Mouse (Mus musculus): Measurements from ENCODE around the gene Tpp1. TPM values are rescaled to one million over a fixed set of nuclear protein-coding genes. Genes with fewer than 3 reads are reported as not detected.

The Tpp1 gene
- total RNA-seq (2021), result 10 to 100 TPM; 42.2 to 46.6 TPM

DNA sequence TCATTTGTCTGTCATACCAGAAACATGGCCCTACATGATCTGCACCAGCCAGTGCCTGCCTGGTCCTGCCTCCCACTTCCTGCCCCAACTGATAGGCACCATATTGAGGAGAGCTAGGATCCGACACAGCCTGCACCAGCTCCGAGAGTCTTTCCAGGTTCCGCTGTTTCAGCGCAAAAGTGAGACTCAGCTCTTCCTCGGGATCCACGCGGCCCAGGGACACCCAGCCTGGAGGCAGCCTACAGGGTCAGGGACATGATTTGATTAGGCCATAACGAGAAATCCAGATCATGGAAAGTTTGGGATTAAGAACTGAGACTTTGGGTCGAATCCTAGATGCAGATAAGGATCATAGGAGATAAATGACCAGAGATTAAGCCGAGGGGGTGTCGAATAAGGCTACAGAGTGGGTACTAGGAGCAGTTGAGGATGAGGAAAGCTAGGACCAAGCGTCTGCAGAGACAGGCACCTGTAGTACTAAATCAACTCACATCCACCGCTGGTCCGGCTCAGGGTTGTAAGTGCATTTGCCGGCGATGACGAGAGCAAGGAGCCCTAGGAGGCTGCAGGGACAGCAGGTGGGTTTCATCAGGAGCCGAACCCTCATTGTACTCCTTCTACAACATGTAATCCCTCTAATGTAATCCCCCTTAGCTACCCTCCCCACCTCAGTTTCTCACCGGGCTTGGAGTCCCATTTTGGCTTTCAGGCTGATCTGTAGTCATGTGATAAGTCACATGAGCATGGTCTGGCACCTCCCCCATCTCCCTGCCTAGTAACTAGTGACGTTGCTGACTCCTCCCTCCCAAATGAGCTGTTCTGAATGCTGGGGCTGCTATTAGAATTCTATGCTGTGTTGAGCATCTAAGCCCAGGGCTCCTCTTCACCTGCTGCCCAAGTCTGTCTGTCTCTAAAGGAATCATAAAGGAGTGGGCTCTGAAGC lies at the start of gene Tpp1:
Gene Tpp1 (minus strand): TSS at position 745 of the 943 bp plus-strand sequence.
- peak; percentile 94 to 95 for DNase-seq
- intact Hi-C loops (cut with DNase I), result no loop called here

DNA sequence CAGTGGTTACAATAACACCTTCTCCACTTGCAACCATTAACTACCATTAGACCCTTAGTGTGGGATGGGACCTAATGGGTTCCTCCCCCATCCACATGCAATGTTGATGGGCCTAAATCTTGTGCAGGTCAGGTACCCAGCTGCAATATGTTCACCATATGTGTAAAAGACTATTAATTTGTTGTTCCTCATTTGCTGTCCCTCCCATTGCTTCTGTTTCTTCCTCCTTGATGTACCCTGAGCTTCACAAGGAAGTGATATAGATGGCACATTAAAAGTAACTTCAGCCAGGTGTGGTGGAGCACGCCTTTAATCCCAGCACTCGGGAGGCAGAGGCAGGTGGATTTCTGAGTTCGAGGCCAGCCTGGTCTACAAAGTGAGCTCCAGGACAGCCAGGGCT lies 44.9 kb upstream of the Tpp1 start:
- DNase-seq, result no peak
- intact Hi-C loops (cut with DNase I), result no loop called here

DNA sequence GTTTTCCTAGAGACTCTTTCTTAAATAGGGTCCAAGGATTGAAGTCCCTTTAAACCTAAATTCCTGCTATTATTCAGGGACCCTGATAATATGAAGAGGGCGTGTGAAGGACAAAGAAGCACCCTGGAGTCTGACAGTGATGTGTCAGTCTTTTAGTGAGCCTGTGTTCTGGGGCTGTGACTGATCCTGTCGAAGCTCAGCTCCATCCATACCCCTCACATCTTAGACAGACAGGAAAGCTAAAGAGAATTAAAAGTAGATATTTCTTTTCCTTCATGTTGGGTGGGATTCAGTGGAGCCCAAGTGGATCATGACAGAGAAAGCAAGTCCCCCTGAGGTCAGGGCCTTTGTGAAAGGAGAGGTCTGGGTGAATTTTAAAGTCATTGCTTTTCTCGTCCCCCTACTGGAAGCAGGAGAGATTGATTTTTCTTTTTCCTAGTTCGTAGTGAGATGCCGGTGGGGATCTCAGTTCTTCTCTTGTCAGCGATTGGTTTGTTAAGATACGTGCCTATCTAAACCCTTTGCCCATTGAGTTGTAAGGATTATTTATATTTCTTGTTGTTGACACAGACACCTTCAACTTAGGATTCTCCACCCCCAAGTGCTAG lies 43.8 kb upstream of the Tpp1 start:
- intact Hi-C loops (cut with DNase I), result no loop called here
- no peak for DNase-seq

DNA sequence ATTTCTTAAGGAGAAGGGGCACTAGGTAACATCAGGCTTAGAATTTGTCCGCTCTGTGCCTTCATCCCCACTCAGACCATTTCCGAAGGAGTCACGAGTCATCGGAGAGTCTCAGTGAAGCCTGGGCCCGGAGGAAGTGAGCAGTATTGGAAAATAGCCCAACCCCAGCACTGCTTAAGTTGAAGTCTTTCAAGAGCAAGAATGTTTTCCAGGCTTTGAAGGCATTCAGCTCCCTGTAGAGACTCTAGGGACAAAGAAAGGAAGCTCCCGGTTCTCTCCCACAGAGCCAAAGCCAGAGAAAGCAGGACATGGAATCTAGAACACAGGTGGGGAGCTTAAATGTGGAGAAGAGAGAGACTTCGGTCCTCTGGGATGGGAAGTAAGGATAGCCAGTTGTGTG lies 41.7 kb upstream of the Tpp1 start:
- intact Hi-C loops (cut with DNase I), result loop anchor here (1.0 to 5.0 kb wide), 2 partner anchors 9 to 56 kb away; partner anchors contain the start of genes Ilk and Rrp8
- peak; percentile 51 to 57 for DNase-seq

DNA sequence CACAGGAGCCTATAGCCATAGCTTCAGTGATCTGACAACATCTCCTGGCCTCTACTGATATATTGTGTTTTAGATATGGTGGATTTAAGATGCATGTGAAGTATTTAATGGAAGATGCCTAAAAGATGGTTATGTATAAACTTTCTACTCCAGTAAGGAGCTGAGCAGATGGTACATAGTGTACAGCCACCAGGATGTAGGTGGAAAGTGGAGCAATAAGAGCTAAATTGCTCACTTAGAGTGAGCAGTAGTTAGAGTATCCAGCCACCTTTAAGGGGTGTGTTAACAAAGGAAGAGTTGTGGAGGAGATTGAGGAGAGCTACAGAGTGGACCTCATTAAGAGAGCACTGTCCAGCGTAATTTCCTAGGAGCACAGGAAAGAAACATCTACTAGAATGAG lies 39.1 kb upstream of the Tpp1 start:
- DNase-seq, result no peak
- intact Hi-C loops (cut with DNase I), result loop anchor here (5.0 kb wide), 1 partner anchor 54 kb away; the partner anchor contains the start of genes Ilk and Rrp8

DNA sequence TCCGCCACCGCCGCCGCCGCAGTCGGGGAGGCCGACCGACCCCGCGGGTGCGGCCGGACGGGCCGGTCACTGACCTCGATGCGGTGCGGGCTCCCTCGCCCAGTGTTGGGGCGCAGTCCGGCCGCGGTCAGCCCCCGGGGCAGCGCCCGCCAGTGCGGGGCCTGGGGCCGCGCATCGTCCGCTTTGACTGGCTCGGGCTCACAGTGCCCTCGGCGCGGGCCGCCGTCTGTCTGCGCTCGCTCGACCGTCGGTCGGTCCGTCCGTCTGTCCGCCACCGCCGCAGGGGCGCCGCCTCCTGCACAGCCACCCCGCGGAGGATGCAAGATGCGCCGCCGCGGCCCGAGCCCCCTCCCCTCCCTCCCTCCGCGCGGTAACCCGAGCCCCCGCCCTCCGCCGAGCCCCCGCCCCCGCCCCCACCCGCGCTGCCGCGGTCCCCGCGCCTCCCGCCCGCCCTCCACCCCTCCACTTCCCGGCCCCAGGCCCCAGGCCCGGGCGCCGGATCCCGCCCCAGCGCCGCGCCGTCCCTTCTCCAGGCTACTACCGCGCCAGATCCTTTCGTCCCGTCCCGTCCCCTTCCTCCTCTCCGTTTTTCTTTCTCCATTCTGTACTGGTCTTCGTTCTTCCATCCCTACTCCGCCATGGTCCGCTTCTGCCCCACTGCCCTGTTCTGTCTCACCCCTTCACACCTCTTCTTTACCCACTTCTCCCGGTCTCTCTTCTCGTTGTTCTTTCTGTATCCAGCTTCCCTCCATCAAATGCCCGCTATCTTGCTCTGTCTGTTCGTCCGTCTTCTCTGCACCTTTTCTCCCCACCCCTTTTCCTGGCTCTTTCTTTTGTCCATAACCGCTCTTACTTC lies 35.5 kb upstream of the Tpp1 start, which contains the start of gene Dchs1:
Gene Dchs1 (minus strand): TSS at position 370 of the 856 bp plus-strand sequence.
- DNase-seq, result peak; percentile 48
- intact Hi-C loops (cut with DNase I), result loop anchor here (2.0 kb wide), 1 partner anchor 13 kb away; no protein-coding TSS in a partner anchor

DNA sequence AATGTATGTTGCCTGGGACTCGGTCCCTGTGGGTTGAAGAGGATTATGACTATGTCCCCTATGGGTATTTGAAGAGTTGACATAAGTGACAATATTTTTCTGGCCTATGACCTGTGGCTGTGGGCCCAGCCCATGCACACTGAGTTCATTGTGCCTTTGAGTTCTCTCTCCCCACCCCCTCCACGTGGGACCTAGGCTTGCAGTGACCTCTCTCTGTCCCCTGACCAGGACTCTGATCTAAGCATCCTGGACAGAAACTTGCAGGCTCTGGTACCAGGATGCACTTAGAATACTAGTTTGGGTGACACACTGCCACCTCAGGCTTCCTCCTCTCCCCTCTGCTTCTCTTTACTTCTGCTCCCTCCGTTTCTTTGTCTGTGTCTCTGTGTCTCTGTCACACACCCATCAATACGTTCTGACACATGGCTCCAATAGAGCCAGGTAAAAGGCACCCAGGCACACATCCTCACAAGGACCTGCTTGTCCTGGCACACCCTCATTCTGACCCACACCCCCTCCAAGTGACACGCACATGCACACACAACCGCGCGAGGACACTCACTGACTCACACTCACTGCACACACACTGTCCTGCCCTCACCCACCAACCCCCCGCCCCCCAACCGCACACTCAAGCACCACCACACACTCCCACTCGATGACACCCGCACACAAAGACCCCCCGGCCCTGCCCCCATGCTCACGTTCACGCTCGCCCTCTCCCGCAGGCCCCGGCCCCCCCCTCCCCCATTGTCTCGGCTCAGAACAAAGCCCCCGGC lies 34.7 kb upstream of the Tpp1 start:
- no peak for DNase-seq
- intact Hi-C loops (cut with DNase I), result no loop called here

DNA sequence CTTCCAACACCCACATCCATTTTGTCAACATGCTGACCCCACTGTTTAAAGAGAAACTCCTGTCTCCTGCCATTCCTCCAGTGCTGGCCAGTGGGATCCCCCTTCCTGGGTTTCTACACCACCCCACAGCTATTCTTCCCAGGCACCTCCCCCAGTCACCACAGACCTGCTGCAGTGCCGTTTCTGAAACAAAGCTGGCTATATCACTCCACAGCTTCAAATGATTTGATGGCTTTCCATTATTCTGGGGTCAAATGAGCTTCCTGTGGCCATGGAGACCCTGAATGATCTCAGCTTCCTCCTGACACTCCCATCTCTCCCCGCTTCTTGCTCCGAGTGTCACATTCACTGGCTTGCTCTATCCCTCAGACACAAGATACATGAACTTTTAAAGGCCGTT lies 32.5 kb upstream of the Tpp1 start:
- no peak for DNase-seq
- intact Hi-C loops (cut with DNase I), result no loop called here

DNA sequence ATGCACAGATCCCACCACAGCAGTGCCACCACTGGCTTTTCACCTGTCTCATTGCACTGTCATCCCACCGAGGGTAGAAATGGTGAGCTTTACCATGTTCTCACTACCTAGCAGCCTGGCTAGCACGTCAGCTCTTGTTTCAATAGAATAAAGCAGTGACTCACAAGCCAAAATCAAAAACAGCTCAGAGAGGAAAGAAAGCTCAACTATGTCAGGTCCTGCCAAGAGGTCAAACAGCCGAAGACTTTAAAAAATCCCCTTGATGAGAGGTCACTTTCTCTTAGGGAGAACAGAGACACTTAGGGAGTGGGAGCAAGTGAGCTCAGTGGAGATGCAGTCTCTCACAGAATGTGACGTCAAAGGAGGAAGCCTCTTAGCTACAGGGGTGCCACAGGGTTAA lies 31.8 kb upstream of the Tpp1 start:
- no peak for DNase-seq
- intact Hi-C loops (cut with DNase I), result no loop called here

DNA sequence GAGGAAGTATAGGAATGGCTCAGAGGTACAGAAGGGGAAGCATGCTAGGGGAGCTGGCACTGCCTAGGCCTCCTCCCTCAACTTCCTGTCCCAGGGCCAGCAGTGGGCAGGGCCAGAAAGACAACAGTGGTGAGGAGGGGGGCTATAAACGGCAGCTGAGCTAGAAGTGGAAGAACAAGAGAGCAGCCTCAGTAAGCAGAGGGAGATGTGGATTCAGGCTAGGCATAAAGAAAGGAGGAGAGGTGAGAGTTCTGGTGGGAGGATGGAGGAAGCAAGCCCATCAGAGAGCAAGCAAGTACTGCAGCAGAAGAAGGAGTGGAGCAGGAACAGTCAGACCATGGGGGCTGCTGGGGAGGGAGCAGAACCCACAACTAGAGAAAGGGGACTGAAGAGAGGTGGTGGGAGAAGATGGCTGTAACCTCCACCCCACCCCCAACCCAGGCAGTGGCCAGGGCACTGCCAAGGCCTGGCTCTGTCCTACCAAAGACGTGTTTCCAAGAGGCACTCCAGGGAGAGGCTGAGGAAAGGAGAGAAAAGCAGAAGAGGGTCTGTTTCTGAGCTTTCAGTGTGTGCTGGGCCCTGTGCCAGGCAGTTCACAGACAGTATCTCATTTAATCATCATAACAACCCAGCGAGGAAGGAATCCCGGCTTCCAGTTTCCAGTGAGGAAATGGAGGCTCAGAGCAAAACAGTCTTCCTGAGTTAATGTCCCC lies 26.7 kb upstream of the Tpp1 start:
- DNase-seq, result peak; percentile 71 to 72
- intact Hi-C loops (cut with DNase I), result loop anchor here (2.0 kb wide), 2 partner anchors 30 to 40 kb away; no protein-coding TSS in a partner anchor

DNA sequence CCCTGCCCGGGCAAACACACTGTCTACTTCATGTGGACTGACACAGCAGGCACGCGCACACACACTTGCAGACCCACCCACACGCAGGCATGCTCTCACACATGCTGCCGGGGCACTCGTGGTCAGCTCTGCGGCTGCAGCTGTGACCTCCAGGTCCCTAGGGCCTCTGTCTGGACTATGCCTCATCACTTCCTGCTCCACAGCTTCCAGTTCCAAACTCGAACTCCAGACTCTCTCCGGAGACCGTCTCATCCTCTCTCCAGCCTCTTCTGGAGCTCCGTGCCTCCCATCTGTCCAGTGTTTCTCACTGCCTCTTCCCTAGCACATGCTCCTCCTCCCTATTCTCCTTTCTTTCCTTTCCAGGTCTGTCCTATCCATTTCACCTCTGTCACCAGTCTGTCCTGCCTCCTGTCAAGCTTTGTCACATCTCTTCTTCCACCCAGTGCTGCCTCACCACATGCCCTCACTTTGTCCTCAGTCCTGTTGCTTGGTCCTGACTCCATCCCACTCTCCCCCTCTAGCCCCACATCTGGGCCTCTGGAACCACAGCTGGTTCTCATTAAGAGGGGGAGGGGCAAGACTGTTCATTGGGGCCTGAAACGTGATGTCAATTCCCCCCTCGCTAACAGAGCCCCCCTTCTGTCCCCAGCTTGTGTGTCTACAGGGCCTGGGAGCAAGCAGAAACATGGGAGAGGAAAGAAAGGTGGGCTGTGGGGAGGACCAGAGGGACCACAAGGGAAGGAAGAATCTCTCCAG lies 25.9 kb upstream of the Tpp1 start:
- peak; percentile 83 to 84 for DNase-seq
- intact Hi-C loops (cut with DNase I), result loop anchor here (2.0 kb wide), 2 partner anchors 31 to 39 kb away; no protein-coding TSS in a partner anchor

DNA sequence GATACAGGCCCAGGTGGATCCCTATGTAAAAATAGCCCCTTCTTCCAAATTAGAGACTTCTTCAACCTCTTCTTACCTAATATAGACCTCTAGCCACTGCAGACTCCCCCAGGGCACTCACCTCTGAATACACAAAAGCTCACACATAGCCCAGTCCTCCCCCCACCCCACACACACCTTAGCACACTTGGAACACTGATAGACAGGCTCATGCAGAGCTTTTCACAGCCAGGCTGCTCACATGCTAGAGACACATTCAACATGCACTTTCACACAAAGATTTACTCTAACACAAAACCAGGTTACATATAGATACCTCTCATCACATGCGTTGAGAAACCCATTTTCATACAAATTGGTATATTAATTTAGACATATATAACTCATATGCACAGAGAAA lies 25.3 kb upstream of the Tpp1 start:
- intact Hi-C loops (cut with DNase I), result no loop called here
- DNase-seq, result no peak

DNA sequence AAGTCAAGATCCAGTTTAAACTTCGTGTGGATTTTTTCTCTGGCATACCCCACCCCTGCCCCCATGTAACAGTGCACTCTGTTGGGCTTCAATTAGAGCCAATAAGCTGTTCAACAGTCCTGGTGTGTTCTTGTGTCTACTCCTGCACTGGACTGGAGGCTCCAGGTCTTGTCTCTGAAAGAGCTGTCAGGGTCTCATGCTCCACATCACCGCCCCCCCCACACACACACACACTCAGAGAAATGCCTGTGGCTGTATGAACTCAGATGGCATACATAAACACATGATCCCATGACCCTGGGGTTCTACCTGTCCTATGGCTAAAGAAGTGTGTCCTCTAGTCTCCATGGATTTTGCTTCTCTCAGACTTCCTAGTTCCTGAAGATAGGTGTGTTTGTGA lies 24.0 kb upstream of the Tpp1 start:
- DNase-seq, result no peak
- intact Hi-C loops (cut with DNase I), result no loop called here

DNA sequence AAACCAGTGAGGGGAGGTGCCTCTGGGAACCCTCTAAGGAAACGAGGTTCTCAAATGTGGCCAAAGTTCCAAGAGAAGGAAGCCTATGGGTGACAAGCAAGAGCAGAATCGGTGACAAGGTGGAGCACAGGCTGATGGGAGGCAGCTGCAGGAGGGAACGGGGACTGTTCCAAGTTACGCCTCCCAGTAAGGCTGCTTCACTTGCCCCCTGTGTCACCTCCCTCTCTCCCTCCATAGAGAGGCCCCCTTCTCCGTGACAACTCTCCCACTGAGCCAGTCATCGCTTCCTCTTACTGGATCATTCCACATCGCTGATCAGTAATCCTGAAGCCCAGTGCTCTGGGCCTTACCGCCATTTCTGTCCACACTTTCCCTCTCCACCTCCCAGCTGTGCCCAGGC lies 22.6 kb upstream of the Tpp1 start:
- DNase-seq, result peak; percentile 43 to 48
- intact Hi-C loops (cut with DNase I), result loop anchor here (2.0 kb wide), 1 partner anchor 14 kb away; no protein-coding TSS in a partner anchor

DNA sequence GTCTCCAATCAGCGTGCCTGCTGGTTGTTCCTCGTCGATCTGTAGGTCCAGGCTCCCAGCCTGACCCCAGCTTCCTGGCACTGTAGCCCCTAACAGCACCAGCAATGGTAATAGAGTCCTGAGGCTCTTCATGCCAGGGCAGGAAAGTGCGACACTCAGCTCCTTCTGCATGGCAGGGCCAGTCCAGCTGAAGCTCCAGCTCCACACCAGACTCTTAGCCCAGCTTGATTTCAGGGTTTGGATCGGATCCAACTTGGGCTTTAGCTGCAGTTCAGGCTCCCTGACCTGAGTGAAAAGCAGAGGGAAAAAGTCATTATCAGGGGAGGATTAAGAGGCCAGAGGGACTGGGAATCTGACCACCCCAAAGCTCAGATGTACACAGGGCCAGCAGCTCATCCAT lies 21.0 kb upstream of the Tpp1 start:
- no peak for DNase-seq
- intact Hi-C loops (cut with DNase I), result no loop called here

DNA sequence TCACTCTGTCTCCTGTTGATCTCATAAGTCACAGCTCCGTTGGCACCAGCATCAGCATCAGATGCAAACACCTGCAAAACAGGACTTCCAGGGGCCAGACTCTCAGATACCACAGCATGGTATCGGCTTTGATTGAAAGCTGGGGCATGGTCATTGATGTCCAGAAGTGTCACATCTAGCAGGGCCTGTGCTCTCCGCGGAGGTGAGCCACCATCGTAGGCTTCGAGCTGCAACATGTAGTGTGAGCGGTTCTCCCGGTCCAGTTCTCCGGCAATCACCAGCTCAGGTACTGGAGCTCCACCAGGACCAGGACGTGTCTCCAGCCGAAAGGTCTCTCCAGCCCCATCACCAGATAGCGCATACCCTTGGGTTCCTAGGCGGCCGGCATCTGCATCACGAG lies 20.3 kb upstream of the Tpp1 start:
- intact Hi-C loops (cut with DNase I), result no loop called here

DNA sequence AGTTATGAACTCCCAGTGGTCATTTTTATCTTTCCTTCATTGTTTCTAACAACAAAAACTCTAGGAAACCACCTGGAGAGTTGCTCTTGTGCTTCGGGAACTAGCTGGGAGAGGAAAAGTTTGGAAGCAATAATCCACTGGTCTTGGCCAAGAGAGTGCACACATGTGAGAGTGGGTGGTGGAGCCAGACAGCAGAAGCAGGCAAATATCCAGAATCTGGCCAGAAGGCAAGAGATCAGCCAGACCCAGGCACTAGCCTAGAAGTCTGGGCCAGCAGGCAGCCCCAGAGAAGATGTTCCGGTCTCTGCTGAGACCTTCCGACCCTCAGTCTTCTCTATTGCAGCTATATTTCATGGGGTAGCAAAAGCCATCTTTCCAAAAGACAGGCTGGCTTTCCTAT lies 17.9 kb upstream of the Tpp1 start:
- intact Hi-C loops (cut with DNase I), result no loop called here
- DNase-seq, result peak; percentile 44 to 46

More for the DNA sequence above, 20.3 kb upstream of the Tpp1 start:
- DNase-seq, result no peak

DNA sequence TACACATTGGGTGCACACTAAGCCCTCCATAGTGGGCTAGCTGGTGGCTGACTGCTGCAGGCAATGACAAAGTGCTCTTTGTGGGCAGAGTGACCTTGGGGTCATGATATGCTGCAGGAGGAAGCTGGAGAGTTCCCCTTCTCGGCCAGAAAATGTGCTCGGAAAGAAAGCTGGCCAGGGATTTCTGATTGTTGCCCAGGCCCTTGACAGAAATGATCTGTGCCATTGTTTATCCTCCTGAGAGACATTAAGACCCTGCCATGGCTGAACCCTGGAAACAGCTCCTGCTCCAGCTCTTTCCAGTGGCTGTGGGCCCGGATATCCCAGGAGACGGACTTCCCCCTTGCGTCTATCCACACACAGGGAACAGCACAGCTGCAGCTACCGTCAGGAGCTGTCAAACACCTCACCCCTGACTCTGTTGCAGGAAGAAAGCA lies 15.7 kb upstream of the Tpp1 start:
- DNase-seq, result peak in 1 of 2 experiments; percentile 31
- intact Hi-C loops (cut with DNase I), result loop anchor here (2.0 kb wide), 1 partner anchor 21 kb away; no protein-coding TSS in a partner anchor

Measured in heart, postnatal 10 days (tissue).